Mouse (Mus musculus): ENCODE measurements around the gene 1700102P08Rik. TPM values are rescaled to one million over a fixed set of nuclear protein-coding genes. Genes with fewer than 3 reads are reported as not detected.
A peak's percentile ranks its signal among the peaks of the same experiment; 100 is the strongest.

The 1700102P08Rik gene
- polyA plus RNA-seq, 1 experiment from 2014 or later, result 0.61 TPM

DNA sequence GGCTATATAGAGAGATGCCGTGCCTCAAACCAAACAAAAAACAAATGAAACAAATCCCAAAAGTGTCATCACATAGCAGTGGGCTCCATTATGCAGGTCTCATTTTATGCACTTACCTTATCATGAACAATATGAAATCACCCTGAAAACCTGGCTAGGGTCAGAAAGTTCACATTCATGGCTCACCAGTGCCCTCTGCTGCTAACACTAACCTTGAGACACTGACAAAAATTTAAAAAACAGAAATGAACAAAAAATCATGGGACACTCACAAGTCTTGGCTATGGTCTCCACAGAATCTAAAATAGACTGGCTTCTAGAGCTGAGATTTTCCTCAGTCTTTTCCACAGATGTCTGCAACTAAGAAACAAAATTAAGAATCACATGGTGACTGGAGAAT is 19.6 kb downstream of the 1700102P08Rik start:
- Histone ChIP-seq H3K4me3 (replicated peaks) (no peak overlapping the region), H3K4me2 (no peak overlapping the region), H3K4me1 (no peaks in the 10 kb centered on the region), H3K27ac (no peak overlapping the region), H3K9me3 (replicated peaks) (no peaks in the 10 kb centered on the region), H3K27me3 (no peaks in the 10 kb centered on the region), H3K36me3 (no peaks in the 10 kb centered on the region), H3K9ac (no peak overlapping the region)
- 70% methylated on average over 1 of the region's 1 CpGs for WGBS
- no peak for ATAC-seq (replicated peaks; ENCODE audit: low FRiP score)

GRCm38 (mm10) chr9:108428384-108428783 is 35.8 kb downstream of the 1700102P08Rik start, which contains the start of gene Ccdc36:
Ccdc36 (minus strand) TSS chr9:108428484.
- no peak within 1 kb of the TSS for H3K27ac ChIP-seq
- no peak within 1 kb of the TSS for H3K4me2 ChIP-seq
- H3K9ac ChIP-seq, result no peak within 1 kb of the TSS
- H3K27me3 ChIP-seq, result no peaks in the 10 kb centered on the region
- no peak within 1 kb of the TSS for H3K4me3 ChIP-seq (replicated peaks)
- H3K9me3 ChIP-seq (replicated peaks), result no peaks in the 10 kb centered on the region
- no peak for ATAC-seq (replicated peaks; ENCODE audit: low FRiP score)
- H3K4me1 ChIP-seq, result 0 out of 2 replicates have a peak, but pooled peaks cover 5% of the 10 kb centered on the region
- no peaks in the 10 kb centered on the region for H3K36me3 ChIP-seq

GRCm38 (mm10) chr9:108431431-108432067 is 38.9 kb downstream of the 1700102P08Rik start:
- H3K27ac ChIP-seq, result no peak overlapping the region
- WGBS, result 46% methylated on average over 32 of the region's 32 CpGs
- H3K4me1 ChIP-seq, result 0 out of 2 replicates have a peak, but pooled peaks cover 5% of the 10 kb centered on the region
- peak; percentile 73 for ATAC-seq (replicated peaks; ENCODE audit: low FRiP score)
- H3K36me3 ChIP-seq, result no peaks in the 10 kb centered on the region
- H3K9ac ChIP-seq, result peak overlapping the region; percentile 41; the same call in 1 of the 2 replicates
- peak overlapping the region; percentile 63 for H3K4me2 ChIP-seq
- no peaks in the 10 kb centered on the region for H3K27me3 ChIP-seq
- no peaks in the 10 kb centered on the region for H3K9me3 ChIP-seq (replicated peaks)
- peak overlapping the region; percentile 37 for H3K4me3 ChIP-seq (replicated peaks)

DNA sequence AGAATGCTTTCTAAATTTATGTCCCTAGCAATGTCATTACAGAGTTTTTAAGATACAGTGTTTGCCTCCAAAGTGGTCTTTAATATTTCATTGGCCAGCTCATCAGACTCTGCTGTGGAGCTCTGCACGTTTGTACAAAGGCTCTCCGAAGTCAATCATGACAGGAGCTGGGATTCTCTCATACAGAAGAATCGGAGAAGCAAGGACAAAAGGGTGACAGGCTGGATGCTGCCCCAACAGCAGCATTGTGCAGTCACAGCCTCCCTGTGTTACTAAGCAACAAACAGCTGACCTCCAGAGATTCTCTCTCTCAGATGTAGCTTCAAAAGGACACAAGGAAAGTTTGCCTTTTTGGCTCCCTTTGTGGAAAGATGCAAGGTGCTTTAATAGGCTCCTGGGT is 43.6 kb downstream of the 1700102P08Rik start, which contains the start of gene BC048562:
Gene BC048562, plus strand, starts transcription at position 301 of the 400 bp plus-strand sequence.
- Histone ChIP-seq H3K9ac (no peak within 1 kb of the TSS), H3K36me3 (no peaks in the 10 kb centered on the region), H3K4me2 (no peak within 1 kb of the TSS), H3K9me3 (replicated peaks) (no peaks in the 10 kb centered on the region), H3K4me1 (0 out of 2 replicates have a peak, but pooled peaks cover 5% of the 10 kb centered on the region), H3K4me3 (replicated peaks) (no peak within 1 kb of the TSS), H3K27me3 (no peaks in the 10 kb centered on the region), H3K27ac (no peak within 1 kb of the TSS)
- 76% methylated on average over 3 of the region's 3 CpGs for WGBS
- no peak for ATAC-seq (replicated peaks; ENCODE audit: low FRiP score)

DNA sequence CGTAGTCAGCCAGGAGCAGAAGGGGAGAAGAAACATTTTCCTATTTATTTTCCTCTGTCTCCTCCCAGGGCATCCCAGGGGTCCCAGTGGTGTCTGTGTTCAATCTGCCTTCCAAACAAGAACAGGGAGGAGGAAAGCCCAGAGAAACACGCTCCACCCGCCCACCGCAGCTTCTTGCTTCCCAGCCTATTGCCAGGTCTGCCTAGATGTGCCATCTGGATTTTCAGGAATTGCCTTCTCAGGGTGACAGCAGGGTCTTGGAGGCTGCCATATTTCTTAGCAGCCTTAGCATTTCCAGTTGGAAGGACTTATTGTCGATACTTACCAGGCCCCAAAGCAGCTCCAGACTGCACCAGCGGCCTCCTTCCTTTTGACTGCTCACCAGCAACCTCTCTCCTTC is 46.6 kb downstream of the 1700102P08Rik start:
- 78% methylated on average over 6 of the region's 6 CpGs for WGBS
- H3K9ac ChIP-seq, result no peak overlapping the region
- no peaks in the 10 kb centered on the region for H3K9me3 ChIP-seq (replicated peaks)
- no peaks in the 10 kb centered on the region for H3K4me1 ChIP-seq
- H3K27ac ChIP-seq, result no peak overlapping the region
- ATAC-seq (replicated peaks; ENCODE audit: low FRiP score), result no peak
- H3K4me3 ChIP-seq (replicated peaks), result no peak overlapping the region
- H3K27me3 ChIP-seq, result no peaks in the 10 kb centered on the region
- H3K4me2 ChIP-seq, result no peak overlapping the region
- no peaks in the 10 kb centered on the region for H3K36me3 ChIP-seq

GRCm38 (mm10) chr9:108440485-108440884 is 47.9 kb downstream of the 1700102P08Rik start:
- no peak for ATAC-seq (replicated peaks; ENCODE audit: low FRiP score)

GRCm38 (mm10) chr9:108441236-108441919 is 48.8 kb downstream of the 1700102P08Rik start:
- 89% methylated on average over 11 of the region's 11 CpGs for WGBS
- Histone ChIP-seq H3K27me3 (no peaks in the 10 kb centered on the region), H3K36me3 (no peaks in the 10 kb centered on the region), H3K4me3 (replicated peaks) (no peak overlapping the region), H3K27ac (no peak overlapping the region), H3K4me1 (0 out of 2 replicates have a peak, but pooled peaks cover 3% of the 10 kb centered on the region), H3K4me2 (no peak overlapping the region), H3K9ac (no peak overlapping the region), H3K9me3 (replicated peaks) (no peaks in the 10 kb centered on the region)
- ATAC-seq (replicated peaks; ENCODE audit: low FRiP score), result no peak

More at GRCm38 (mm10) chr9:108440485-108440884, 47.9 kb downstream of the 1700102P08Rik start:
- Histone ChIP-seq H3K36me3 (no peaks in the 10 kb centered on the region), H3K27me3 (no peaks in the 10 kb centered on the region), H3K4me2 (no peak overlapping the region), H3K4me1 (0 out of 2 replicates have a peak, but pooled peaks cover 3% of the 10 kb centered on the region), H3K9me3 (replicated peaks) (no peaks in the 10 kb centered on the region), H3K4me3 (replicated peaks) (no peak overlapping the region), H3K9ac (no peak overlapping the region), H3K27ac (no peak overlapping the region)
- WGBS, result 66% methylated on average over 5 of the region's 5 CpGs

GRCm38 (mm10) chr9:108445125-108445524 is 52.5 kb downstream of the 1700102P08Rik start:
- Histone ChIP-seq H3K4me2 (no peak overlapping the region), H3K4me1 (peaks cover 11% of the 10 kb centered on the region), H3K4me3 (replicated peaks) (no peak overlapping the region), H3K9me3 (replicated peaks) (no peaks in the 10 kb centered on the region), H3K36me3 (peaks cover 11% of the 10 kb centered on the region; the same call in 1 of the 2 replicates), H3K27ac (no peak overlapping the region), H3K27me3 (no peaks in the 10 kb centered on the region), H3K9ac (no peak overlapping the region)
- WGBS, result 52% methylated on average over 9 of the region's 9 CpGs
- ATAC-seq (replicated peaks; ENCODE audit: low FRiP score), result no peak

DNA sequence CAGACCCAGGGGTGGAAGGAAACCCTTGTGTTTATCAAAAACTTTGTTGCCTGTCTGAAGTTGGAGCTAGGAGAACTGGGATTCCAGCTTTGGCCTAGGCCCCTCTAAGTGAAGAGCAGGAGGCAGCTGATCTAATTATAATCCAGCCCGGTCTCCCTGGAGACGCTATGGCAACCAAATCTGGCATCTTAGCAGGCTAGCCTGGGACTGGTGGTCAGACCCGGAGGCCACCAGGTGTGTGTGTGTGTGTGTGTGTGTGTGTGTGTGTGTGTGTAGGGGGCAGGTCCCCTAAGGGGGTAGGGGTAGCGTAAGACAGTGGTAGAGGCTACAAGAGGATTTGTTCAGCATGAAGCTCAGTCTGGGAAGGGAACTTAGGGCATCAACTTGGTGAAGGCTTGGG is 57.3 kb downstream of the 1700102P08Rik start:
- H3K4me3 ChIP-seq (replicated peaks), result no peak overlapping the region
- ATAC-seq (replicated peaks; ENCODE audit: low FRiP score), result no peak
- 52% methylated on average over 4 of the region's 4 CpGs for WGBS
- H3K27me3 ChIP-seq, result no peaks in the 10 kb centered on the region
- H3K36me3 ChIP-seq, result peaks cover 11% of the 10 kb centered on the region; the same call in 1 of the 2 replicates
- peak overlapping the region; percentile 54 for H3K27ac ChIP-seq
- H3K9me3 ChIP-seq (replicated peaks), result no peaks in the 10 kb centered on the region
- peaks cover 46% of the 10 kb centered on the region for H3K4me1 ChIP-seq
- peak overlapping the region; percentile 98; the same call in 1 of the 2 replicates for H3K4me2 ChIP-seq
- no peak overlapping the region for H3K9ac ChIP-seq

DNA sequence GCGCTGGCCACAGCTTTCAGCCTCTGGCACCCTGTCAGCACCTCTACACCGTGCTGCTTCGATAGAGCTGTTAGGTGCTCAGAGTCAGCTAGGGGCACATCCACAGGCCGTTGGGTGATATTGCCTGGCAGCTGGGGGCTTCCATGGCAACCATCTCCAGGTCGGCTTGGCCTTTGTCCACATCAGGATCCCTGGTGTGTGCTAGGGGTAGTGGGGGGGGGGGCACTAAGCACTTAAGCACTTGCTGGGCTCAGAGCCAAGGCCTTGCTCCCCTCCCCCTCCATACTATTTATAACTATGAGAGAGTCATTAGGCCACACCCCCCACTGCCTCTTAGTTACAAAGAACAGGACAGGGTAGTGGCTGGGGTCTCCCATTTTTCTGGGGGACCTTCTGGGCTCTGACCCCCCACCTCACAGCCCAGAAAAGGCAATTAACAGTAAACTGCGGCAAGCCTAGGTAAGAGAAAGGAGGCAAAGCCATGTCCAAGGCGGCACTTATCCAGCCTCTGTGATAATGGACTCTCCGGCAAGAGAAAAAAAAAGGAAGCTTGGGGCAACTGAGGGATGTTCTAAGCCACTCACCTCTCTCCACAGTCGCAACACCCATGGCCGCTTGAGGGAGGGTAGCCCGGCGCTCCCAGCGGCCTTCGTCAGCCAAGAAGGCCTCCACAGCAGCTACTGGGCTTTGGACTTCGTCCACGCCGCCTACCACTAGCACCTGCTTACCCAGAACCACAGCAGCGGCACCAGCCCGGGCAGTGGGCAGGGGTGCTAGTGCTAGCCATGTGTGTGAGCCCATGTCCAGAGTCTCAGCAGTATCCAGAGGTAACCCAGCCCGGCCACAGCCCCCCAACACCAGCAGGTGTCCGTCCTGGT is 57.9 kb downstream of the 1700102P08Rik start:
- H3K4me1 ChIP-seq, result peaks cover 42% of the 10 kb centered on the region
- peak overlapping the region; percentile 98 for H3K4me2 ChIP-seq
- peak; percentile 14; the same call in 1 of the 2 replicates for ATAC-seq (replicated peaks; ENCODE audit: low FRiP score)
- H3K9ac ChIP-seq, result no peak overlapping the region
- 0 out of 2 replicates have a peak overlapping the region, but pooled peaks have one; percentile 69 for H3K4me3 ChIP-seq (replicated peaks)
- H3K36me3 ChIP-seq, result peaks cover 11% of the 10 kb centered on the region; the same call in 1 of the 2 replicates
- H3K9me3 ChIP-seq (replicated peaks), result no peaks in the 10 kb centered on the region
- peak overlapping the region; percentile 54 for H3K27ac ChIP-seq
- 67% methylated on average over 21 of the region's 21 CpGs for WGBS
- H3K27me3 ChIP-seq, result no peaks in the 10 kb centered on the region

DNA sequence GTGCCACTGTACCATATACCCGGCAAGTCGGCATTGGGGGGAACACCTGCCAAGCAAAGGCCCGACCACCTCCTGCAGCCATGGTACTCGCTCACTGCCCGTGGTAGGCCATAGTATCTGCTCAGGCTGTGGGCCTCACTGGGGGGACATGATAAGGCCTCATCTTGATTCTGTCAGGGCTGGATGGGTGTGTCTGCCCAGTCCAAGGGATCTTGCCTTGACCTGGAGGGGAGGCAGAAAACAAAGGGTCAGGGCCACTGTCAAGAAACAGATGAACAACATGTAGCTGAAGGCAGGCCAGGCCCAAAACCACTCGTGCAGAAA is 58.5 kb downstream of the 1700102P08Rik start:
- Histone ChIP-seq H3K27ac (0 out of 2 replicates have a peak overlapping the region, but pooled peaks have one; percentile 54), H3K36me3 (peaks cover 11% of the 10 kb centered on the region; the same call in 1 of the 2 replicates), H3K4me1 (peaks cover 42% of the 10 kb centered on the region), H3K4me2 (peak overlapping the region; percentile 98), H3K9ac (no peak overlapping the region), H3K27me3 (no peaks in the 10 kb centered on the region), H3K4me3 (replicated peaks) (0 out of 2 replicates have a peak overlapping the region, but pooled peaks have one; percentile 69), H3K9me3 (replicated peaks) (no peaks in the 10 kb centered on the region)
- WGBS, result 76% methylated on average over 6 of the region's 6 CpGs
- no peak for ATAC-seq (replicated peaks; ENCODE audit: low FRiP score)

Measured in kidney, embryonic 15.5 days (tissue).